Mouse (Mus musculus): ENCODE data around the gene Ddx11. TPM values are rescaled to one million over a fixed set of nuclear protein-coding genes. Genes with fewer than 3 reads are reported as not detected.
"Not testable (repeated sequence)": the region's sequence is repeated elsewhere in the genome, so short reads cannot be mapped to it uniquely, and the experiment has no call there.

Gene Ddx11
- polyA plus RNA-seq, 1 experiment from 2014 or later = 18.0 TPM

- no peaks in the 10 kb centered on the region for H3K27me3 ChIP-seq (replicated peaks)
- H3K36me3 ChIP-seq = peaks cover 10% of the 10 kb centered on the region; the same call in 1 of the 2 replicates
- peak overlapping the region; percentile 68 for H3K9ac ChIP-seq
- no peaks in the 10 kb centered on the region for H3K9me3 ChIP-seq
- H3K27ac ChIP-seq = peak overlapping the region; percentile 93
- H3K4me2 ChIP-seq (replicated peaks) = peak overlapping the region; percentile 68
- H3K4me3 ChIP-seq (replicated peaks) = peak overlapping the region; percentile 77
- ATAC-seq = peak; percentile 67
- H3K4me1 ChIP-seq (replicated peaks) = 0 out of 2 replicates have a peak, but pooled peaks cover 3% of the 10 kb centered on the region
- WGBS = 1% methylated on average over 20 of the region's 20 CpGs
Measured at GRCm38 (mm10) chr17:66123816-66124610, 693 bp downstream of the Ddx11 start.

GRCm38 (mm10) chr17:66125211-66125610 lies 1.9 kb downstream of the Ddx11 start:
- Histone ChIP-seq H3K9me3 (no peaks in the 10 kb centered on the region), H3K4me2 (replicated peaks) (no peak overlapping the region; the same call in 1 of the 2 replicates), H3K4me1 (replicated peaks) (0 out of 2 replicates have a peak, but pooled peaks cover 3% of the 10 kb centered on the region), H3K27ac (no peak overlapping the region), H3K27me3 (replicated peaks) (no peaks in the 10 kb centered on the region), H3K36me3 (peaks cover 3% of the 10 kb centered on the region; the same call in 1 of the 2 replicates), H3K4me3 (replicated peaks) (no peak overlapping the region), H3K9ac (no peak overlapping the region)
- ATAC-seq = no peak
- WGBS = 76% methylated on average over 5 of the region's 5 CpGs

- Histone ChIP-seq H3K9me3 (no peaks in the 10 kb centered on the region), H3K9ac (no peak overlapping the region), H3K4me1 (replicated peaks) (no peaks in the 10 kb centered on the region), H3K27ac (no peak overlapping the region), H3K4me2 (replicated peaks) (no peak overlapping the region), H3K27me3 (replicated peaks) (no peaks in the 10 kb centered on the region), H3K36me3 (peaks cover 36% of the 10 kb centered on the region), H3K4me3 (replicated peaks) (no peak overlapping the region)
- no peak for ATAC-seq
- 93% methylated on average over 9 of the region's 9 CpGs for WGBS
Measured at GRCm38 (mm10) chr17:66130371-66130770, 7.1 kb downstream of the Ddx11 start.

- Histone ChIP-seq H3K4me1 (replicated peaks) (no peaks in the 10 kb centered on the region), H3K9me3 (no peaks in the 10 kb centered on the region), H3K4me2 (replicated peaks) (no peak overlapping the region), H3K27ac (no peak overlapping the region), H3K36me3 (peaks cover 40% of the 10 kb centered on the region), H3K27me3 (replicated peaks) (no peaks in the 10 kb centered on the region), H3K4me3 (replicated peaks) (no peak overlapping the region), H3K9ac (no peak overlapping the region)
- WGBS = 96% methylated on average over 4 of the region's 4 CpGs
- ATAC-seq = peak; percentile 10; the same call in 1 of the 2 replicates
Measured at GRCm38 (mm10) chr17:66131212-66131611, 7.9 kb downstream of the Ddx11 start.

GRCm38 (mm10) chr17:66152706-66153662 lies 29.7 kb downstream of the Ddx11 start:
- H3K9ac ChIP-seq; H3K27me3 ChIP-seq (replicated peaks); H3K9me3 ChIP-seq; H3K27ac ChIP-seq; H3K4me1 ChIP-seq (replicated peaks); H3K4me3 ChIP-seq (replicated peaks); H3K4me2 ChIP-seq (replicated peaks): not testable (repeated sequence)
- peak; percentile 85 for ATAC-seq
- H3K36me3 ChIP-seq = peaks cover 29% of the 10 kb centered on the region
- WGBS = 70% methylated on average over 6 of the region's 8 CpGs

GRCm38 (mm10) chr17:66153735-66154423 lies 30.6 kb downstream of the Ddx11 start:
- not testable (repeated sequence) for H3K4me2 ChIP-seq (replicated peaks); H3K9ac ChIP-seq; H3K4me3 ChIP-seq (replicated peaks); H3K27me3 ChIP-seq (replicated peaks); H3K27ac ChIP-seq; H3K9me3 ChIP-seq; H3K4me1 ChIP-seq (replicated peaks)
- WGBS = 92% methylated on average over 4 of the region's 4 CpGs
- peak; percentile 35; the same call in 1 of the 2 replicates for ATAC-seq
- peaks cover 25% of the 10 kb centered on the region; the same call in 1 of the 2 replicates for H3K36me3 ChIP-seq

- no peaks in the 10 kb centered on the region for H3K9me3 ChIP-seq
- no peak overlapping the region for H3K4me2 ChIP-seq (replicated peaks)
- no peak for ATAC-seq
- no peak overlapping the region for H3K27ac ChIP-seq
- H3K36me3 ChIP-seq = peaks cover 19% of the 10 kb centered on the region; the same call in 1 of the 2 replicates
- H3K27me3 ChIP-seq (replicated peaks) = no peaks in the 10 kb centered on the region
- no peaks in the 10 kb centered on the region for H3K4me1 ChIP-seq (replicated peaks)
- H3K4me3 ChIP-seq (replicated peaks) = no peak overlapping the region
- no peak overlapping the region for H3K9ac ChIP-seq
- 78% methylated on average over 2 of the region's 2 CpGs for WGBS
Measured at GRCm38 (mm10) chr17:66154876-66155275, 31.6 kb downstream of the Ddx11 start.

GRCm38 (mm10) chr17:66158271-66158670 lies 35.0 kb downstream of the Ddx11 start:
- Histone ChIP-seq H3K27ac (no peak overlapping the region), H3K36me3 (no peaks in the 10 kb centered on the region), H3K27me3 (replicated peaks) (no peaks in the 10 kb centered on the region), H3K9ac (no peak overlapping the region), H3K4me3 (replicated peaks) (no peak overlapping the region), H3K4me2 (replicated peaks) (no peak overlapping the region), H3K9me3 (no peaks in the 10 kb centered on the region), H3K4me1 (replicated peaks) (no peaks in the 10 kb centered on the region)
- no peak for ATAC-seq
- WGBS = 78% methylated on average over 5 of the region's 5 CpGs

GRCm38 (mm10) chr17:66167141-66167540 lies 43.8 kb downstream of the Ddx11 start:
- not testable (repeated sequence) for H3K36me3 ChIP-seq; H3K4me3 ChIP-seq (replicated peaks); ATAC-seq; H3K4me2 ChIP-seq (replicated peaks); H3K9me3 ChIP-seq; H3K27ac ChIP-seq; H3K9ac ChIP-seq; H3K4me1 ChIP-seq (replicated peaks); H3K27me3 ChIP-seq (replicated peaks)
- WGBS = 97% methylated on average over 5 of the region's 5 CpGs

- H3K27me3 ChIP-seq (replicated peaks); ATAC-seq; H3K27ac ChIP-seq; H3K4me3 ChIP-seq (replicated peaks); H3K4me1 ChIP-seq (replicated peaks); H3K9ac ChIP-seq; H3K4me2 ChIP-seq (replicated peaks); H3K9me3 ChIP-seq; H3K36me3 ChIP-seq: not testable (repeated sequence)
- WGBS = 93% methylated on average over 15 of the region's 15 CpGs
Measured at GRCm38 (mm10) chr17:66170971-66171370, 47.7 kb downstream of the Ddx11 start.

- Histone ChIP-seq H3K27me3 (replicated peaks) (no peaks in the 10 kb centered on the region), H3K4me1 (replicated peaks) (no peaks in the 10 kb centered on the region), H3K9ac (no peak overlapping the region), H3K9me3 (no peaks in the 10 kb centered on the region), H3K27ac (no peak overlapping the region), H3K36me3 (no peaks in the 10 kb centered on the region), H3K4me2 (replicated peaks) (no peak overlapping the region), H3K4me3 (replicated peaks) (no peak overlapping the region)
- WGBS = 80% methylated on average over 8 of the region's 8 CpGs
- ATAC-seq = no peak
Measured at GRCm38 (mm10) chr17:66190577-66190976, 67.3 kb downstream of the Ddx11 start.

- Histone ChIP-seq H3K27ac (no peak overlapping the region), H3K4me1 (replicated peaks) (no peaks in the 10 kb centered on the region), H3K27me3 (replicated peaks) (no peaks in the 10 kb centered on the region), H3K9me3 (no peaks in the 10 kb centered on the region), H3K36me3 (no peaks in the 10 kb centered on the region), H3K4me2 (replicated peaks) (no peak overlapping the region), H3K9ac (no peak overlapping the region), H3K4me3 (replicated peaks) (no peak overlapping the region)
- WGBS = 47% methylated on average over 3 of the region's 3 CpGs
- ATAC-seq = no peak
Measured at GRCm38 (mm10) chr17:66197041-66197440, 73.7 kb downstream of the Ddx11 start.

Data from intestine, embryonic 15.5 days (tissue).